Mouse (Mus musculus): ENCODE data around the gene Mzf1.

Gene Mzf1

GRCm38 (mm10) chr7:13001584-13001983 lies 53.0 kb downstream of the Mzf1 start:
- DNase-seq = no peak

- DNase-seq = no peak
Observed at GRCm38 (mm10) chr7:12998851-12999250, 55.7 kb downstream of the Mzf1 start, which contains the start of gene Trim28. Trim28 (plus strand) TSS chr7:12999114.

GRCm38 (mm10) chr7:12998053-12998452 lies 56.5 kb downstream of the Mzf1 start, which contains the start of gene Slc27a5:
Slc27a5 (minus strand) TSS chr7:12998192.
- no peak for DNase-seq

- no peak for DNase-seq
Observed at GRCm38 (mm10) chr7:12997230-12997629, 57.3 kb downstream of the Mzf1 start.

GRCm38 (mm10) chr7:12995862-12996261 lies 58.7 kb downstream of the Mzf1 start:
- no peak for DNase-seq

- no peak for DNase-seq
Observed at GRCm38 (mm10) chr7:12993148-12993547, 61.4 kb downstream of the Mzf1 start.

Data from thymus, adult 18-20 months (tissue).